Mouse (Mus musculus): ENCODE data around the gene Cp.

DNA sequence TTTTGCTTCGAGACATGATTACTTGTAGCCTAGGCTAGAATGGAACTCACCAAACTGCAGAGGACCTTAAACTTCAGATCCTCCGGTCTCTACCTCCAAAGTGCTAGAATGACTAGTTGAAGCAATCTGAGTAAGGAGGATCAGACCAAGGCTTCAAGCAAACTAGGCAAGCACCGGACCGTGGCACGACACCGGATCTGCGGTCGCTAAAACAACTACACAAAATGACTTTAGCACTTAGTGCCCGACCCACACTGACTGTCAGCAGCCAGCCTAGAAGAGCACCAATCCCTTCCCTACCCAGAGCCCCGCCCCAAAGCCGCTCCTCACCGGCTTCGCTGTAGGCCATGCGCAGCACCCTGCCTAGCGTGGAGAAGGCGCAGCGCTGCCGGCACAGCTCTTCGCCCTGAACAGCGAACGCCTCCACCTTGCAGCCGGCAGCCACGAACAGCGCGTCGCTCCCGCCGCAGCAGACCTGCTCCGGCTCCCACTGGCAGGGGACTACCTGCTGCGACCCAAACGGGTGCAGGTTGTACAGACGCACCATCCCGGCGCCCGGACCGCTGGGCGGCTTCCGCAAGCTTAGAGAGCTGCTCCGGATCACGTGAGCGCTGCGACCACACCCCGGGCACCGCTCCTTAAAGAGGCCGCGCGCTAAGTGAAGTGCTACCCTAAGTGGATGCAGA lies 78.0 kb downstream of the Cp start, which contains the start of gene Hps3:
- TF ChIP-seq EP300 (IDR thresholded peaks at IDR 0.05) = no peak
- no peak; the same call in 1 of the 2 replicates for TF ChIP-seq CTCF (IDR thresholded peaks at IDR 0.05)
